Mouse (Mus musculus) embryo, embryonic 11 days (tissue): ENCODE measurements around the gene Arpc4.
"Not testable (repeated sequence)": the region's sequence is repeated elsewhere in the genome, so short reads cannot be mapped to it uniquely, and the experiment has no call there.

Experiments
- DNase-seq: peaks from one replicate; pipeline ENCODE4 v3.0.0-alpha.2; 2015

Gene Arpc4

DNA sequence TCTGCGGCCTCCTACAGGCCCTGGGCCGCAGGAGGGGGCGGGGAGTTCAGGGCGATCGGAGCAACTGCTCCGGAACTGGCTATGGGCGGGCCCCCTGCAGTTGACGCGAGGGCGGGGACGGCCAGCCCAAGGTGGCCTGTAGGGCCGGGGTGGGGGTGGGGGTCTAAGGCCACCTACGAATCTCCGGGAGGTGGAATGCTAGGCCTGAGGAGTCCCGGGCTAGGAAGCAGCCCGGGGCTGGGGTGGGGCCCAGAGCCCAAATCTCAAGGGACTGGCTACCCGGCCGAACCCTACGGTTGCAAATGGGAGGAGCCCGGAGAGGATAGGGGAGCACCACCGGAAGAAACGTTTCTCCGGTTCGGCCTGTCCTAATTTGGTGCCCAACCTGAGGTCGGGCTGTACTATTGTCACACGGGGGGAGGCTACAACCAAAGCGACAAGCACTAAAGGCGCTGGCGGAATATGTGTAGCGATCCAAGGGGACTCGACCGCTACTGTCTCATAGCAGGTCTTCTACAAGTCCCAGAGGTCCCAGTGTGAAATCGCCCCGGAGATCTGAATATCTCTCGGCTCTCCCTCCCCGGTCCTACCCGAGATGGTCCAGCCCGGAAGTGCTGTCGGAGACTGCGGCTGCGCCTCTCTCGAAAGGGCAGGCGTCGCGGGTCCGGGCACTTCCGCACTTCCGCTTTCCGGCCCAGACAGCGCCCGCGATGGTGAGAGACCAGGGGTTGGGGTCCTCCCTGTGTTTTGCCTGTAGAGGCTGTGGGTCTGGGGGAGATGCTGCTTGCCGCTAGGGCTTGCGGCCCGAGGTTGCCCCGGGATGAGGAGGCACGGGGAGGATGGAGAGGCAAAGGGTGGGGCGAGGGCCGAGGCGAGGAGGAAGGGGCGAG is at the start of gene Arpc4, which contains the start of gene Tada3:
Gene Arpc4 (plus strand): TSS at position 620 of the 890 bp plus-strand sequence.
Gene Tada3 (minus strand): TSS at position 388 of the 890 bp plus-strand sequence.
- DNase-seq = peak; percentile 96

DNA sequence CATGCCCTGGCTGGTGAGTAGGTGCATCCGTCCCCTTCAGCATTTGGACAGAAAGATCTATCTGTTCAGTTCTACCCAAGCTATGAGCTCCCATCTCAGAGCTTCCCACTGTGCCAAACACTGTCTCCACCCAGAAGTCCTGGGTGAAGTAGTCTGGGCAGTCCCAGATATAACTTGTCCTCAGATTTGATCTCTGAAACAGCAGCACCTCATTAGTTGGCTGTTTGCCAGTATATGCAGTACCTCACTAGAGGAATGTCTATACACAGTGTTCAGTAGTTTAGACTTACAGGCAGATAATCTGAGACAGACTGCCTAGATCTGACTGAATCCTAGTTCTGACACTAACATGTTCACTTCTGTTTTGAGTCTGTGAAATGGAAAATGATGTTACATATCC is 48.5 kb upstream of the Arpc4 start:
- DNase-seq = no peak

DNA sequence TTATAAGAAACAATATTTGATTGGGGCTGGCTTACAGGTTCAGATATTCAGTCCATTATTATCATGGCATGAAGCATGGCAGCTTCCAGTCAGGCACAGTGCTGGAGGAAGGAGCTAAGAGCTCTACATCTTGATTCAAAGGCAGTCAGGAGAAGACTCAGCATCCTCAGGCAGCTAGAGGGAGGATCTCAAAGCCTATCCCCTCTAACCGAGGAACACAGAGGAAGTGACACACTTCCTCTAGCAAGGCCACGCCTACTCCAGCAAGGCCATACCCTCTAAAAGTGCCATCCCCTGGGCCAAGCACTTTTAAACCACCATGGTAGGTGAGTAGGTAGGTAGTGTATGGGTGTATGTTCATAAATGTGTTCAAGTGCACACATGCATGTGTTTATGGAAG is 47.4 kb upstream of the Arpc4 start:
- DNase-seq = no peak

DNA sequence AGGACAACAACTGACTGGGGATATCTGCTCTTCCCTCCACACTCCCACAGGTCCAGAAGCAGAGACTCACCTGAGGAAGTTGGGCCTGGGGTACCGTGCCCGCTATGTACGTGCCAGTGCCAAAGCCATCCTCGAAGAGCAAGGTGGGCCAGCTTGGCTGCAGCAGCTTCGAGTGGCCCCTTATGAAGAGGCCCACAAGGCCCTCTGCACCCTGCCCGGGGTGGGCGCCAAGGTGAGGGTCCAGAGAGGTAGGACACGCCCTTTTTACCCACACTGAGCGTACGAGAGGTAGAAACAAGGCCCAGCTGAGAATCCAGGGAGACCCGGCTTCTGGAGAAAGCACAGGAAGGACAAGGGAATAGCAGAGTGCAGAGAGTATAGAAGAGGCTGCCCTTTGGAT is 46.2 kb upstream of the Arpc4 start:
- no peak for DNase-seq

DNA sequence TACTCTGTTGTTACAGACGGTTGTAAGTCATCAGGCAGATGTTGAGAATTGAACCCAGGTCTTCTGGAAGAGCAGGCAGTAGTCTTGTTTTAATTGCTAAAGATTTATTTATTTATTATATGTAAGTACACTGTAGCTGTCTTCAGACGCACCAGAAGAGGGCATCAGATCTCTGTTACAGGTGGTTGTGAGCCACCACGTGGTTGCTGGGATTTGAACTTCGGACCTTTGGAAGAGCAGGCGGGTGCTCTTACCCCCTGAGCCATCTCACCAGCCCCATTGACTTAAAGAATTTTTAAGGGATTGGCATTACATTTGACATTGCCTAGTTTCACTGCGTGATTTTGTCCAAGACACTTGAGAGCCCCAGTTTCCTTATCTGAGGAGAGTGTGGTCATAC is 45.2 kb upstream of the Arpc4 start:
- not testable (repeated sequence) for DNase-seq

DNA sequence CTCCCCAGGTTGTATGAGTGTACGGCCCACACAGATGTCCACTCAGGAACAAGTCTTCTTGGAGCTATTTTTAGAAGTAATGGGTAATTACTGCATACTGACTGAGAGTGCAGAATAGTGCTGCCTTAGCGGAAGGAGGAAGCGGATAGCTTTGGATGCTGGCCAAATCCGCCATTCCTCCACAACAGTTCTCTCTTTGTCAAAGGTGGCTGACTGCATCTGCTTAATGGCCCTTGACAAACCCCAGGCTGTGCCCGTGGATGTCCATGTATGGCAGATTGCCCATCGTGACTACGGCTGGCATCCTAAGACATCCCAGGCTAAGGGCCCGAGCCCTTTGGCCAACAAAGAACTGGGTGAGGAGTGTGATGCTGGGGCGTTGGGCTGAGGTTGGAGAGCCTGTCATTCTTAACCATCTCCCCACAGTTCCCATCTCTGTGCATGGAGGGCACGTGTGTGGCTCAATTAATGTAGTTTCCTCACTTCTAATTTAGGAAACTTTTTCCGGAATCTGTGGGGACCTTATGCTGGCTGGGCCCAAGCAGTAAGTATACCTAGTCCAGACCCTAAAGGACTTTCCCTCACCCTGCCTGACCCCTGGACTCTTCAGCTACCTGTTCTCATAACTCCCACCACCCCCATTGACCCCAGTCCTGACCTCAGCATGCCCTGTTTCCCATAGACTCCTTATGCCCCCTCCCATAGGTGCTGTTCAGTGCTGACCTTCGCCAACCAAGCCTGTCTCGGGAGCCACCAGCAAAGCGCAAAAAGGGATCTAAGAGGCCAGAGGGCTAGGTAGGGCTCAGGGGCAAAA is 44.6 kb upstream of the Arpc4 start:
- DNase-seq = no peak

DNA sequence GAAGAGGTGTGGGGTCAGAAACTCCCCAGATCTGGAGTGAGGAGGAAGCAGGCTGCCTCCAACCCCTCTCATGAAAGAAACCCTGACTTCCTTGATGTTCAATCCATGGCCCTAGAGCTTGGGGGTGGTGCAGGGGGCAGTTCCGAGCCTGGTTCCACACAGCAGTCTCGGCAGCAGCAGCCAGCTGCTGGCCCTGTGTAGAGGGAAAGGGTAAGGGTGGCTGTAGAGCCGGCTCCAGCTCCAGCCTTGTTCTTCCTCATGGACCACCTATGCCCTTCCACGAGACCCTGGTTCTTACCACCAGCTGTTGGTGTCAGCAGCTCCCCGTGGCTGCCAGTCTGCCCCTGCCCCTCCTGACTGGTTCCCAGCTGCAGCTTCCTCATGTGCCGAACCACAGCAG is 43.7 kb upstream of the Arpc4 start:
- DNase-seq = no peak

DNA sequence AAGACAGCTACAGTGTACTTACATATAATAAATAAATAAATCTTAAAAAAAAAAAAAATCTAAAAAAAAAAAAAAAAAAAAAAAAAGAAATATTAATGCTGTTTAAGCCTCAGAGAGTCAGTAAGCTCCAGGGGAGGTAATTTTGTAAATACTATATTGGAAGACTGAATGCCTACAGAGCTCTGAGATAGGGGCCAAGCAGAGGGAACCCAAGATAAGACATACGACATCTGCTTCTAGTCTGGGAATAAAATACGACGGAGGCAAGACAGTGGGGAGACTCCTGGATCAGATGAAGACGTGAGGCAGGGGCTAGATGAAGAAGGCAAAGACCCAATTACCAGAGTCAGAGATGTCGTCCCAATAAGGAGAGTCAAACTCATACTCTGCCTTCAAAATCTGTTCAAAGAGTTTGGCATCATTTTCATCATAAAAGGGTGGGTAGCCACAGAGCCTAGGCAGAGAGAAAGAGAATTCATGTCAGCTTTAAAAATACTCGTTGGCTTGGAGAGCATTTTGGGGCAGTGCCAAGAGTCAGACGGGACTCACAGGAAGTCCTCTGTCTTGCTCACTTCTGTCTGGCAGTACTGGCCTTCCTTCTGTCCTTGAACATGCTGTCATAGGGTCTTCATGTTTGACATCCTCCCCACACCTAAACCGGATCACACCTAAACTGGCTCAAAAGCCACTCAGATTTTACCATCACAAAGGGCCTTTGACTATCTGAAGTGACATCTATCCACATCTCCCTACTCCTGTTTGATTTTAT is 40.9 kb upstream of the Arpc4 start:
- DNase-seq = no peak

DNA sequence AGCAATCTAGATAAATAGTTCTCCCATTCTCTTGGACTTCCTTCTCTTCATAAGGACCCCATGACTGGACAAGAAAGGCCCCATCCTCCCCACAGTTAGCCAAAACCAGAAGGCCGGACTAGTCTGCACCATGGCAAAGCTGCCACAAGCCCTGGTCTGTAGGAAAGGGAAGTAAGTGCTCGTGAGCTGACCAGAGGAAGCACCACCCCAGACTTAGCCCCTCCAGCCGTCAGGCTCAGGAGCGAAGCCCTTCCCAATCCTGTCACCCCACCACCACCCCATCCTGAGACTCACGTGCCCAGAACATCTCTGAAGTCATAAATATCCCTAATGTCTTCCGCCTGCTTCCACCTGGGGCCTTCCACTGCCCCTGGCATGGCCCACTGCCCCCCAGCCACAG is 36.3 kb upstream of the Arpc4 start:
- no peak for DNase-seq

DNA sequence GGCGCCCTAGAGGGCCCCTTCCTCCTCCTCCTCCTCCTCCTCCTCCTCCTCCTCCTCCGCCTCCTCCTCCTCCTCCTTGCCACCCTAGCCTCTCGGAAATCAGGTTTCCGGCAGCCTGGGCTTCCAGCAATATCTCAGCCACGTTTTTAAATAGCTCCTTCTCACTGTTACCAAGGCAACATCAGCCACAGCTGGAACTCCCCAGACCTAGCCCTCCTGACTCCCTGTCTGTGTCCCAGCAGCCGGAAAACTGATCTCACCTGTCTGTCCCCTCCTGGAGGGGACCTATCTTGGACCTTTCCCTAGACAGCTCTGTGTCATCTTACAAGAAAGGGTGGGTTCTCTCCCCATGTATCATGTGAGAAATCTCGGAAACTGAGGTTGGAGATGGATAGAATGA is 35.6 kb upstream of the Arpc4 start:
- no peak for DNase-seq

DNA sequence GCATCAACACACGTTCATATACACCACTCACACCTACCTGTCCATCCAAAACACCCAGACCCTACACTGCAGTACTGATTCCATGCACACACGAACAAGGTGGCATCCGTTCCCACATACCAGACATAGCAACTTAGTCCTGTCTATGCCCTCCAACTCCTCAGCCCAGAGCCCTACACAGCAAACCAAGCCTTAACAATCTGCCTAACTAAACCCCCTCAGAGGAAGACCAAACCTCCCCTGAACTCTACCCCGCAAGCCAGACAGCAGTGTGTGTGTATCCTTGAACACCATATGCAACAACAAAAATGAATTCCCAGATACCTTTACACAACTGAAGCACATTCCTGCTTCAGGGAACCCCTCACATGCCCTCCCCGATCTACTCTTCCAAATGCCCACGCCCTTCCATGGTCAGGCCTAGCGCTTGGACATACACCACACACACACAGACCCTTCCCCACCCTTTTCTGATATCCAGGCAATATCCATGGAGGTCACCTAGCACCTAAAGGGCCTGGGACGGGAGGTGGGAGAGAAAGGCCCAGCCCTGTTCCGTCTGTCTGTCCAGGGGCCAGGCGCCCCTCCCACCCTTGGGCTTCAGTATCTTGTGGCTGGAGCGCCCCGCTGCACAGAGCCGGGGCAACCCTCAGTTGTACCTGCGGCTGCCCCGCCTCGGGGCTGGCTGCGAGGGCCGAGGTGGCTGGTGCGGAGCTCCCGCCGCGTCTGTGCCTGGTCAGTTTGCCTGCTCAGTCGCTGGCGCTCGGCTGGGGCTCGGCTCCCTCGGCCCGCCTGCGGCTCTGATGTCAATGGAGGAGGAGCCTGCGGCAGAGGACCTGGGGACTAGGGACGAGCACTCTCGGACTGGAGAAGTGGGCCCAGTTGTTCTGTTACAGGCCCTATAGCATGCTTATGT is 34.5 kb upstream of the Arpc4 start, which contains the start of gene Camk1:
Gene Camk1 (minus strand): TSS at position 808 of the 916 bp plus-strand sequence.
- DNase-seq = peak; percentile 82

DNA sequence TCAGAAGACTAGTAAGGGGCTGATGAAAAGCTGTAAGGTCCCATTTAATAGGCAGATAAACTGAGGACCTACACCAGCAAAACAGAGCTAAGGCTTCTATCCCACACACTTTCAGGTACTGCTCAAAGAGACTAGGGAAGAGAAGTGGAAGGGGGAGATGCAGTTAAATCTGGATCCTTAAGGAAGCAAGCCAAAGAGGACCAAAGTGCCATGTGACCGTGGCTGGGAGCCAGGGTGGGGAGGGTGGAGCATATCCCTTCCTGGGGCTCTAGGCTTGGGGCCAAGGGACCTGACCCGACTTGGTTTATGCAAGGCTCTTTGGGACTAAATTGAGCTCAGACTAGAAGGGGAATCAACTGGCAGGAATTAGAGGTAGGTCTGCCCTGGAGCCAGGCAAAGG is 33.6 kb upstream of the Arpc4 start:
- no peak for DNase-seq

DNA sequence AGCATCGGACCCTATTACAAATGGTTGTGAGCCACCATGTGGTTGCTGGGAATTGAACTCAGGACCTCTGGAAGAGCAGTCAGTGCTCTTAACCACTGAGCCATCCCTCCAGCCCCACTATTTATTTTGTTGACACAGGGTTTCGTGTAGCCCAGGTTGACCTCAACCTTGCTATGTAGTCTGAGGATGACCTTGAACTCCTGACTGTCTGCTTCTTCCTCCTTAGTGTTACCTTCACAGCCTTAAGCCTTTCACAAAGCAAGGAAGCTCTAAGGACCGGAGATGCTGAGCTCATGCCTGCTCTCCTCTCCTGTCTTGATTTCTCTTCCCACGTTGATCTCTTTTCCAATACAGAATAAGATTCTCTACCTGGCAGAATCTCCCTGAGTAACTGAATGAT is 31.0 kb upstream of the Arpc4 start:
- no peak for DNase-seq

DNA sequence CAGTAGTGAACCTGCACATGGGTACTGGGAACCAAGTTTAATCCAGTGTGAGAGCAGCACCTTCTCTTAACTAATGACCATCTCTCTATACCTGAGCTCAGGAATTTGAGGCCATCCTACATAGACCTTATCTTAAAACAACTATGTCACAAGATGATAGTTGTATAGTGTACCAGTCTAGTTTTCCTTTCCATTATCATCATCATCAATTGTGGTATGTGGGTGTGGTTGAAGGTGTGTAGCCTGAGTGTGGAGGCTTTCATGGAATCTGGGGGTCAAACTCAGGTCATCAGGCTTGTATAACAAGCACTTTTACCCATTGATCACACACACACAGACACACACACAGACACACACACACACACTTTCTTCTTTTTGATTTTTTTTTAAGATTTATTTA is 27.4 kb upstream of the Arpc4 start:
- no peak for DNase-seq

DNA sequence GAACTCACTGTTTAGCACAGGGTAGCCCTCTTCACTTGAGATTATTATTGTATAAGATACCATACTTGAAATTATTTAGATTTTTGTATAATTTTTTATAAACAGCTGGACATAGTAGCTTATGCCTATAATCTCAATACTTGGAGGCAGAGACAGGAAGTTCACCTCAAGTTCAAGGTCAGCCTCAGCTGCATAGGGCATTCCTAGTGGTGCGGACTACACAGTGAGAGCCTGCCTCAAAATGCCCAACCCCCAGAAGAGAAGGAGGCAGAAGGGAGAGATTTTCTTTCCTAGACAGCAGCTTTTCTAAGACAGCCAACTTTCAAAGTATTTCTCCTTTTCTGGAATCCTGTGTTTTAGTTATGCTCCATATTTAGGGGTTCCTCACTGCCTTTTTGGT is 26.8 kb upstream of the Arpc4 start:
- no peak for DNase-seq

DNA sequence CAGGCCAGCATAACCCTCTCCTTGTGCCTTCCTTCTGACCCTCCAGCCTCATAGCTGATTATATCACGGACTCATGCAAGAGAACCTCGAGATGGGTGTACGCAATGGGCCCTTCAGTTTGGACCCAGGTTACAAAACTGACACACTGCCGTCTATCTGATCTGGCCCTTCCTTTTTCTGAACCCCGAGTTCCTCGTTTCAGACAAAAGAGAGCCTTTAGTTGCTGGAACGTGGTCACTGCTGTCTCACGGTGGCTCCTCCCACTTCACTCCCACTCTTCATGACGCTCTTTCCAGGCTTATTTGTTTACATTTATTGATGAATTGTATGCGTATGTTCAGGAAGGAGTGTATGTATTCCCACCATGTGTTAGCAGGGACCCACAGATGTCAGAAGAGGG is 26.3 kb upstream of the Arpc4 start:
- DNase-seq = no peak

DNA sequence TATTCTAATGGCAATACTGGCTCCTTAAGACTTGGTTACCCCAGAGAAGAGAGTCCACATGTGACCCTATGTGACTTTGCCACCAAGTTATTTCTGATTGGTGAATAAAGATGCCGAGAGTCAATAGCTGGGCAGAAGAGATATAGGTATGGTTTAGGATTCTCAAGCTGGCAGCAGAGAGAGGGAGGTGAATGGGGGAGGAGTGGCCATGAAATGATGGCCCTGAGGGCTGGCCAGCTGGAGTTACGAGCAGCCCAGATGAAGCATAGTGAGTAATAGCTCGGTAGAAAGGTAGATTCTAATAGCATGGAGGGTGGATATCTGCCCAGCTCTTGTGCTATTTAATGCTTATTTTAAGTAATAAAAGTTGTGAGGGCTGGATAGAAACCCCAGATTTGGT is 25.1 kb upstream of the Arpc4 start:
- DNase-seq = no peak

DNA sequence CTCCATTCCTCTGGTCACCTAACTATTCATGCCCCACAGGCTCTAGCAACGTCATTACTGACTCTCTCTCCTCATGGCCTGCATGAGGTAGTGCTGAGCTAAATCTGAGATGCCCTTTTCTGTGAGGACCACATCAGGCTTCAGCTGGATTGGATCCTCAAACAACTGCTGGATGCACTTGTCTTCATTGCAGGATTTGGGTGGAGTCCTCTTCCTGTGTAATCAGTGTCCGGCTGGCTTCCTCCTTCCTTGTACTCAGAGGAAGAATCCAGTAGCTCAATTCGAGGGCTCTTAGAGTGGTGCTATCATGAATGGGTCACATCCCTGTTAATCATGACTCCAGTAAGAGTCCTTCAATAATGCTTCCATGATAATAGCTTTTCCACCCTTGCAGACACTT is 24.2 kb upstream of the Arpc4 start:
- no peak for DNase-seq

DNA sequence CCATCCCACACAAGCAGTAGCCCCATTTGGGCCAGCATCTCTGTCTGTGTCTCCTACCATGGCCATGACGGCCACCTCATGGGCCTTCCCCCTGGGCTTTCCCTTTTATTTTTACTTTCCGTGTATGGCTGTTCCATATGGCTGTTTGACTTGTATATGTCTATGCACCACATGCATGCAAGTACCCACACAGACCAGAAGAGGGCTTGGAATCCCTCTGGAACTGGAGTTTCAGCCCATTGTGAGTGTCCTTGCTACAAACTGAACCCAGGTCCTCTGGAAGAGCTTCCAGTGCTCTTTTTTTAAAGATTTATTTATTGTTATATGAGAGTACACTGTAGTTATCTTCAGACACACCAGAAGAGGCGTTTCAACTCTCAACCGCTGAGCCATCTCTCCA is 16.4 kb upstream of the Arpc4 start:
- DNase-seq = no peak

DNA sequence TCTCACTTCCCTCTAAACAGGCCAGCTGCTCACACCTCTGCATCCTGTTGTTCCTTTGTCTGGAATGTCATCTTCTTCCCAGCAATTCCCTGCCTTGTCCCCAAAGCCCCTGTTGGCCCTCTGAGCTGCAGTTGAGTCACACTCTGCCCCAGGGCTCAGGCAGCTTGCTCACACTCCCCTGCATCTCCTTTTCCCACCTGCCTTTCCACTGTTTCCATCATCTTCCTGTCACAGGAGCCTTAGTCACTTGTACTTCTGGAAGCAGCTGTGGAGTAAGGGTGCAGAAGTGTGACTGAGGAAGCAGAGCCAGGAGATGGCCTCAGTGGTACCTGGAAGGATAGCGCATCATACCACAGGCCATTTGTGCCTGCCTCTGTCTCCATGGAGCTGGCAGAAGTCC is 15.7 kb upstream of the Arpc4 start:
- no peak for DNase-seq

DNA sequence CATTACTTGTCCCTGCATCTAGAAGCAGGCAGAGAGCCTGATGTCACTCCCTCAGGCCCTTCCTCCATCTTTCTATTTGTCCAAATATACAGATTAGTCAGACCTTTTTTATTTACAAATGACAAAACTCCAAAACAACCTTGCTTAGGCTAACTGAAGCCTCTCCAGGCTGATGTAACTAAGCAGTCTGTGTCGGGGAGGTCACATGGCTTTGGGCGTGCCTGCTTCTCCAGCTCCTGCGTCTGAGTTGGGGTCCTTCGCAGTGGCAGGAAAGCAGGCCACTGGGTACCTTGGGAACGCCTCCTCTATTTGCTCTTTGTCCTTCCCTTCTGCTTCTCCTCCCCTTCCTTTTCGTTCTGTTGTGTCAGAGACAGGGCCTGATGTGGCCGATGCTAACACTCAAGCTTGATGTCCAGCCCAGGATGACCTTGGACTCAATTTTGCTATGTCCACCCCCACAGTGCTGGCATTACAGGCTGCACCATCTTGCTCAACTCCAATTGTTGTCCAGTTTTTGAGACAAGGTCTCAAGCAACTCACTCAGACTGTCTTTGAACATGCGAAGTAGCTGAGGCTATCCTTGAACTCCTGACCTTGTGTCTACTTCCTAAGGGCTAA is 13.3 kb upstream of the Arpc4 start:
- no peak for DNase-seq

DNA sequence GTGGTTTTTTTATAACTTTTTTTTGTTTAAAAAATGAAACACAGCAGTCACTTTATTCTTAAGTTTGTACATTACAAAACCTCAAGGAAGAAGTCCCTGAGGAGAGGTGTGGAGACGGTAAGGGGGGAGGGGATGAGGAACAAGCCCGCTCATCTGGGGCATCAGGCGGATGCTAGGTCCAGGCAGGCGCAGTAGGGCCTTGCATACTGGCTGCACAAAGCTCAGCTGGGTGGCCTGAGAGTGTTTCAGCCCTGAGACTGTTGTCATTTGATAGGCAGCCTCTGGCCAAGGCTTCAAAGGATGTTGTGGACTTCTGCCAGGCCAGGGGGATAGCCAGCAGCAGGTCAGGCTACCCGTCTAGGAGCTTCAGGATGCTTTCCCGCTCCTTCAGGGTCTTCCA is 11.3 kb upstream of the Arpc4 start:
- DNase-seq = no peak
